Mouse (Mus musculus) urinary bladder, postnatal 14 days (tissue): ENCODE measurements around the gene Tardbp.

Experiments
- DNase-seq: peaks from one replicate; pipeline ENCODE4 v3.0.0; 2021; ENCODE audit warnings: low spot score

Tardbp gene

DNA sequence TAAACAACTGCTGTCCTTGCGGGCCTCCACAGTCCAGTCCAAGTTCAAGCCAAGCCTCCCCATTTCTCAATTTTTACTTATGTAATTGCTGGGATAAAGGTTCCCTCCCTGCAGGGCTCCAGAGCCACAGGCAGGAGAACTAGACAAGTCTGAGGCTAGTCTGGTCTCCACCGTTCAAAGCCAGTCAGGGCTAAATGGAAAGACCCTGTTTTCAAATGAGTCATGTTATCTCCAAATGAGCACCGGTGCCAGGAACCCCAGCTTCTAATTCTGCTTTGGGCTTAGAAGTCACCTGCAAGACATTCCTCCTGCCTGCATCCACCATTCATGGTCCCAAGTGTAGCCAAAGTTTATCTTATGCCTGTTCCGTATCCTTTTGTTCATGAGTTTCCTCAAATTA lies 24.9 kb downstream of the Tardbp start:
- no peak for DNase-seq

DNA sequence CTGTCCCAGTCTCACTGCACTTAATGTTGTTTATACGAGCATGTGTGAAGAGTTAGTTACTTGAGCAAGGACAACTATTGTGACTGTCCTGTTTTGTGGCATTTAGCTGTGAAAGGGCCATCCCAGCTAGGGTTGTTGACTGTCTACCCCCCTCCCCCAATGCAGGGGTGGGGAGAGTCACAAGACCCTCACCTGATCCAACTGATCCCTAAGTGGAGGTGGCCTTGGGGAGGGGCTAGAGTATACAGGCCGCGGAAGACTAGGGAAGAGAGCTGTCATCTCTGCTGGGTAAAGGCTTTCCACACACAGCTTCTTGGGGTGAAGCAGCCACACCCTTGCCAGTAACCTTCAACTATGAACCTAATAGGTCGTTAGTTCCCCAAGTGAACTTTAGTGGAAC lies 26.5 kb downstream of the Tardbp start:
- DNase-seq, result no peak

DNA sequence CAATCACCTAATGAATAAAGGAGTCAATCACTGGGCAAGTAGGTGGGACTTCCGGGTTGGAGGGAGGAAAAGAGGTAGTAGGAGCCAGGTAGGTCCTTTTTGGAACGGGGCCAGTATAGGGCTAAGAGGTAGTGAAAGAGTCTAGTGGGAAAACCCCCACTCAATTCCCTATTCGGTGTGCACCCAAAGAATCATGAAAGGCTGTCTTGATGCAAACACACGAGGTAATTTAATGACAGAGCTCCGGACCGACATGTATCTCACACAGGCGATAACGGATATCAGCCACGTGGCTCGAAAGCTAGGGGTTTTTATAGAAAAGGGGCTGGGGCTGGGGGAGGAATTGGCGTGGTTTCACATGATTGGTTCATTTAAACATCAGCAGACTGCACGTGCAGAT lies 28.0 kb downstream of the Tardbp start:
- DNase-seq, result no peak

DNA sequence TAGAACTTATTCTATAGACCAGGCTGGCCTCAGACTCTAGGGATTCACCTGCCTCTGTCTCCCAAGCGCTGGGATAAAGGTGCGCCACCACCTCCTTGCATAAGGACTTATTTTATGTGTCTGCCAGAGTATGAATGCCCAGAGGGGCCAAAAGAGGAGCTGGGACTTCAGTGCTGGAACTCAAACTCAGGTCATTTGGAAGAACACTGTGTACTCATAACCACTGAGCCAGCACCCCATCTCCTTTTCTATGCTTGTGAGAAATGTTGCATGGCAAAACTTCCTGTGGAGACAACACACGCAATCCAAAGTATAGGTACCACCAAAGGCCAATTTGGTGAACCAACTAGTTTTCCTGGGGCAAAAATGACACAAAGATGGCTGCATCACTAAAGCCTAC lies 30.1 kb downstream of the Tardbp start:
- DNase-seq, result no peak

DNA sequence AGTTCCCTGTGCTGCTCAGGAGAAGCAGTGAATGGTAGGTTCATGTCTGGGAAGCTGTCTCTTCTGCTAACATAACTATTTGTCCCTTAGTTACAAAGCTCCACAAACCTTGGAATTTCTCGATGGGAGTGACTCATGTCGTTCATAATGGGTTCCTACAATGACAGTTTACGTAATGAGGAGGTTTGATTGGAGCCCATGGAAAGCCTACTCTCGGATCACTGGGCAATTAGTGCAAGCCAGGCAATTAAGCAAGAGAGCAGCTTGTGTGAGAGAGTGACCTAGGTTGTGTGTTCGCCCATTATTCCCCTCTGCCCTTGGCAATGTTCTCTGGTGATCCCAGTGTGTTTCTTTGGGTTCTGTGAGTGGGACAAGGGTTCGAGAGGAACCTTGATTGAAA lies 30.9 kb downstream of the Tardbp start:
- DNase-seq, result no peak

DNA sequence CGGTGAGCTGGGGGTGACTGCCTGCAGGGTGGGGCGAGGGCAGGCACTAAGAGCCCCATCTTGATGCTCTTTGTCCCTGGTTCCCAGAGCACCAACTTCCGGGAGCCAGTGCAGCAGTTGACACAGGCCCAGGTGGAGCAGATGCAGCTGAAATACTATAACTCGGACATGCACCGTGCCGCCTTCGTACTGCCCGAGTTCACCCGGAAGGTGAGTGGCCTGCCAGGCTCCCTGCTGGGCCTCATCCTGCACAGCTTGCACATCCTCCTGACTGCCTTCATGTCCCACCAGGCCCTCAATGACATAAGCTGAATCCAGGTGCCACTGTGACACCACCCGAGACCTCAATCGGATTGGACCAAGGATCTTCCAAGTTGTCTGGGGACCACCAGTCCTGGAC lies 32.8 kb downstream of the Tardbp start:
- DNase-seq, result no peak

DNA sequence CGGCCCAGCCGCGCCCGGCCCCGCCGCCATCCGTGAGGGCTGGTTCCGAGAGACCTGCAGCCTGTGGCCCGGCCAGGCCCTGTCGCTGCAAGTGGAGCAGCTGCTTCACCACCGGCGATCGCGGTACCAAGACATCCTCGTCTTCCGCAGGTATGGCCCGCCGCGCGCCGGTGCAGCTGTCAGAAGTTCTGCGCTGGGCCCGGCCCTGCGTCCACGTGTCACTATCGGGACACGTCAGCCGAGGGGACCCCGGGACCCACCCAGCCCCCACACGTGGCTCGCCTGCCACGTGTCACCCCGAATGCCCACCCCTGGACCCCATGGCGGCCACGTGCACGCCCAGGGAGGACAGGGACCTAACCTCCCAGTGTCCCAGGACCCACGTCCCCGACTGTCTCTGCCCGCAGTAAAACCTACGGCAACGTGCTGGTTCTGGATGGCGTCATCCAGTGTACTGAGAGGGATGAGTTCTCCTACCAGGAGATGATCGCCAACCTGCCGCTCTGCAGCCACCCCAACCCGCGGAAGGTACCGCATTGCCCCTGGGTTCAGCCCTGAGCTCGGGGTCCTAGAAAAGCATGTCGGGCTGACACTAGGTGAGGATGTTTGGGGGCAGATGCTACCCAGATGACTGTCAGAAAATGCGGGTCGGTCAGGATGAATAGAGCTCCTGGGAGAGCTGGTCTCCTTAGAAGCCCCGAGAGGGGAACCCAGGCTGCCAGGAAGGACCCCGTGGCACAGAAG lies 35.0 kb downstream of the Tardbp start:
- no peak for DNase-seq

DNA sequence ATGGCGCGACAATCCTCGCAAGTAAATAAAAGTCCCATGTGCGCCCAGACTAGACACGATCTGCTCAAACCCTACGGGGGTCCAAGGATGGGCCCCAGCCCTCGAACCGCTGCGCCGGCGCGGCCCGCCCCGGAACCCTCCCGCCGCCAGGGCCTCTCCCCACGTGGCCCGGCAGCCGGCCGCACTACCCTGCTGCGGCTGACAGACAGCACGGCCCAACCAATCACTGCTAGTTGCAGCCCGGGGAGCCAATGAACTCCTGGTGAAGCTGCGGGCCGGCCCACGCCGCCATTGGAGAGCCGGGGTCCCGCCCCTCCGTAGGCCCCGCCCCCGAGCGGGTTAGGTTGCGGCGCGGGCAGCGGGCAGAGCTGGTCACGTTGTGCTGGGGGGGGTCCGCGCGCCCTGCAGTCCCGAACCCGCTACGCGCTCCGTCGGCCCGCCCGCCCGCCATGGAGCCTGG lies 35.6 kb downstream of the Tardbp start, which contains the start of gene Srm:
Gene Srm, plus strand, starts transcription at position 333 of the 460 bp plus-strand sequence.
- peak; percentile 98 for DNase-seq

DNA sequence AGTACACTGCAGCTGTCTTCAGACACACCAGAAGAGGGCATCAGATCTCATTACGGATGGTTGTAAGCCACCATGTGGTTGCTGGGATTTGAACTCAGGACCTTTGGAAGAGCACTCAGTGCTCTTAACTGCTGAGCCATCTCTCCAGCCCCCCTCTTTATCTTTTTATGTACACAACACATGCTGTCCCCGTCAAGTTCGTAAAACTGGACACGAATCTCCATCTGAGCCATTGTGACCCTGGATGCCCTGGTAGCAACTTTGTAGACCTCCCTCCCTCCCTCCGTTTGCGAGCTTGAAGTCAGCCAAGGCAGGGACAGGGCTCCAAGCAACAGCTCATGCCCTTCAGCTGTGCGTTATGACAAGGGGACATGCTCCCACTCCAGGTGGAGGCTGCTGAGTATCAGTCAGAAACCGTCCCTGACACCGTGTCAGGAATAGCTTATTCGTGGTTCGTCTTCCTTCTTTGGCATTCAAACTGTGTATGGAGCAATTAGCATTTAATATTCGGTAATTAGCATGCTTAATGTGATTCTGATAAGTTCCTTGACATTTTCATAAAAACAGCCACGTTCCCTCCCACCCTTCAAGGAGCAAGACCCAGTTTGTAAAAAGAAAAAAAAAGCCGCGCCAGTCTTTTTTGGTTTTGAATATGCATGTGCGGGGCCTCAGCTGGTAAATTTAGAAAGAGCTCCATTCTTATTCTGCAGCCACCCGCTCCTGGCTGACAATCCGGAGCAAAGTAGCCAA lies 36.2 kb downstream of the Tardbp start:
- DNase-seq, result no peak

DNA sequence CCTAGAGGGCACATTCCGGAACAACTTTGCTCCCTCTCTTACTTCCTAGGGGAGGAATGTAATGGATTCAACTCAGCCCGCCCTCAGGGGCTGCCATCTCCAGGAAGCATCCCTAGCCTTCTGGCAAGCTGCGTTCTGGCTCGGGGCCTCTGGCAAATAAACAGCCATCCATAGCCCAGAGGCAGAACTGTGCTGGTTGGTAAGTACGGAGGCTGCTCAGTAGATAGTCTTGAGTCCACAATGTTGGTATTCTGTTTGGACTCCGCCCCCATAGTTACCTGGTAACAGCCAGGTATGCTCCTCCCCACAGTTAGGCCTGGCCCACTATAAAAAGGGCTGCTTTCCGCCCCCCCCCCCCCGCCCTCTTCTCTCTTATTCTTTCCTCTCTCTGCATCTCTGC lies 37.3 kb downstream of the Tardbp start:
- peak; percentile 55 for DNase-seq

DNA sequence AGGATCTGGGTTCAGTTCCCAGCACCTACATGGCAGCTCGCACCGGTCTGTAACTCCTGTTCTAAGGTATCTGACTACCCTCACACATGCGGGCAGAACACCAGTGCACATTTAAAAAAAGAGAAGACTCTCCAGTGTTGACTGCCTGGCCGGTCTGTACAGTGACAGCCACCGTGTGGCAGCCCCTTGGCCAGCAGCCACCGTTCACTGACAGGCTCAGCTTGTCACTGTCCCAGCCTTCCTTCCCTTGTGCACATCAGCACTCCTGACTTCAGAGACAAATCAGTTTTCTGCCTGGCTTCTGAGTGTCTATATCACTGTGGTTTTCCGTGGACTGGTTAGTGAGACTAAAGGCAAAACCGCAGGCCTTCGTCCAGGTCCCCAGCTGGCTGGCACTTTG lies 38.0 kb downstream of the Tardbp start:
- peak; percentile 39 for DNase-seq

DNA sequence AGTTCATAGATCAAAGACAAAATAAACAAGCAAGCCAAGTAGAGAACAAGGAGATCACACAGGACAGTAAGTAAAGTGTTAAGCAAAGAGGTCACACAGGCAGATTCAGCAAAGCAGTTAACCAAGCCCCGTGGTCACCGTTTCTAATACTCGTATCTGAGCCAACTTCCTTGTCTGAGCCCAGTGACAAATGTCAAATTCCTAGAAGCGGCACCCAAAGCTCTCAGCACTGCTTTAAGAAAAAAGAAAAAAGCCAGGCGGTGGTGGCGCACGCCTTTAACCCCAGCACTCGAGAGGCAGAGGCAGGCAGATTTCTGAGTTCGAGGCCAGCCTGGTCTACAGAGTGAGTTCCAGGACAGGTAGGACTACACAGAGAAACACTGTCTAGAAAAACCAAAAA lies 40.2 kb downstream of the Tardbp start:
- no peak for DNase-seq

DNA sequence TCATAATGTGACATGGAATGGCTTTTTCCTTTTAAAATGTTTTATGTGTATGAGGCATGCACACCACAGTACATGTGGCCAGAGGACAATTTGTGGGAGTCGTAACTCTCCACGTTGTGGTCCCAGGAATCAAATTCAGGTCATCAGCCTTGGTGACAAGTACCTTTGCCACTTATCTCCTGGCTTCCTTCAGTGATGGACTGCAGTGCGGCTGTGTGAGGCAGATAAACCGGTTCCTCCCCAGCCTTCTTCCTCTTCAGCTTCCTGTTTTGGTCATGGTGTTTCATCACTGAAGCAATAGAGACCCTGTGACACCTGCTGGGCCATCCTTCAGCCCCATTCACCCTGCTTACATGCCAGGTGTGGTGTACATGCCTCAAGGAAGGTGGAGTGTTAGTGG lies 43.6 kb downstream of the Tardbp start:
- DNase-seq, result no peak

DNA sequence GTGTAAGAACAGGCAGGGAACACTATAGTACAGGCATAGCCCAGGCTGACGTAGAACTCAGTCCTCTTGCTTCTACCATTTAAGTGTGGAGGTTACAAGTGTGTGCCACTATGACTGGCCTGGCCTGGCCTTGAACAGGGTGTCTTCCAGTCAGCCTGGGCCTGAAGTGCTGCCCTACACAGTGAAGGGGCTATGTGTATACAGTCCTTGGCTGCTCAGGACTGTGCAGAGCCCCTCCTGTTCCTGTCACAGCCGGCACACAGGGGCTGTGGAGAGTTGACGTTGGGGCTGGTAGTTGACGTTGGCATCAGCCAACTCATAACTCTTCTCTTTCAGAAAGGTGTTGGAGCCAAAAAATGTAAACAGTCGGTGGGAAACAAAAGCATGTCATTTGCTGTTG lies 45.4 kb downstream of the Tardbp start:
- no peak for DNase-seq

DNA sequence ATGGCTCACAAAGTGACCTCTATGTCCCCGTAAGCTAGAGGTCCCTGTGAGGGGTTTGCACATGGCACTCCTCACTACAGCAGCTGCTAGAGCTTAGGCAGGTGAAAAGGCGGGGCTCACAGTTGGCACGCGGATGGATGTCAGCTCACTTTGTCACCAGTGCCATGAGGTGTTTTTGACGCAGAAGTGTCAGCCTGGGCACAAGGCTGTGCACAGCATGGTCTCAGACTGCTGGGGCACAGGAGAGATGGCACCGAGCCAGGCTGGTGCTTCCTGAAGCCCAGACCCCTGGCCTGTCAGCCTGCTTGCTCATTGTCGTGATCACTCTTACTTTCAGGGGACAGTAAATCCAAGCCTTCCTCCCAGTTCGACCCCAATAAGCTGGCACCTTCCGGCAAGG lies 46.1 kb downstream of the Tardbp start:
- DNase-seq, result no peak

DNA sequence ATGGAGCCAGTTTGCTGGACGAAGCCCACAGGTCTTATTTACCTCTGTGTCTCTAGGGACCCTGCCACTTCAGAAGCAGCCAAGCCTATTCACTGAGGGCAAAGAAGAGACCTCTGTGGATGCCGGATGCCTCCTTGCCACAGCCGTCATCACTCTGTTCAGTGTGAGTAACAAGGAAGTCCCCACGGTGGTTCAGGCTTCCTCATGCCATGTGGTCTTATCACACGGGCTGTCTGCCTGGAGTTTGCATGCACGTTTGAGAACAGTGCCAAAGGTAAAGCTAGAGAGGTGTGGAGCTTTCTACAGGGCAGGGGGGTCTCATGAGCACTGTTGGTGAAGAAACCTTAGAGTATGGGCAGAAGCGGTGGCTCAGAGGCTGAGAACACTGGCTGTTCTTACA lies 53.6 kb downstream of the Tardbp start:
- peak; percentile 40 for DNase-seq

DNA sequence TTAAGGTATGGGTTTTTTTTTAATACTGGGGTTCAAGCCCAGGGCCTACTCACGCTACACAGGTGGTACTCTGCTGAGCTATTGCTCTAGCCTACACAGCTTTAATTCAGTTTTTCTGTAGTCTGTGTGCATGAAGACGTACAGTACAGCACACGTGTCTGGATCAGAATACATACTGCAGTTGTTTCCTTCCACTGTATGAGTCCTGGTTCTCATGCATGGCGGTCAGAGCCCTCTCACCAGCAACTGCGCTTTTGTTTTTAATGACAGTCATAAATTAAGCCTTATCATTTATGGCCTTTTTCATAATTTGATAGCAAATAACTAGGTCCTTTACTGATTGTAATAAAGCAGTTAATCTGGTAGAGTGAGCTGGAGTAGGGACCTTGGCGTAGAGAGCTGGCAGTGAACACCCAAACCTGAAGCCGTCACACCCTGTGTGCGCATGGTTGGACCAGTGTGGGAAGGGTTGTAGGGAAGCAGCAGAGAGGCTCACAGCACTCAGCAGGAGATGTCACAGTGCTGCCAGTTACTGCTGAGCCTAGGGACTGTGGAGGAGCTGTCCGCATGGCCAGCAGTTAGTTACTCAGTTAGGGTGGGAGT lies 56.0 kb downstream of the Tardbp start:
- DNase-seq, result peak; percentile 24

DNA sequence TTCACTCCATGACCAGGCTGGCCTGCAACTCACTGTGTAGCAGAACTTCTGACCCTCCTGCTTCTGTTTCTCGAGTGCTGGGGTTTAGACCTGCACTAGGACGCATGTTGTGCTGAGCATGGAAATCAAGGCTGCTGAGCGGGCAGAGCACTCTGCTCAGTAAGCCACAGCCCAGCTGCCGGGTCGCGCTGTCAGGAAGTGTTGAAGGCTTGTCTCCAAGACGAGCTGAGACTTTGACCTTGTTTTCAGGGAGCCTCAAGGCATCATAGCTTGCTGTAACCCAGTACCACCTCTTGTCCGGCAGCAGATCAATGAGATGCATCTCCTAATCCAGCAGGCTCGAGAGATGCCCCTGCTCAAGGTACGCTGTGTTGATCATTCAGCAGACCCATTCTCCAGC lies 56.7 kb downstream of the Tardbp start:
- no peak for DNase-seq

DNA sequence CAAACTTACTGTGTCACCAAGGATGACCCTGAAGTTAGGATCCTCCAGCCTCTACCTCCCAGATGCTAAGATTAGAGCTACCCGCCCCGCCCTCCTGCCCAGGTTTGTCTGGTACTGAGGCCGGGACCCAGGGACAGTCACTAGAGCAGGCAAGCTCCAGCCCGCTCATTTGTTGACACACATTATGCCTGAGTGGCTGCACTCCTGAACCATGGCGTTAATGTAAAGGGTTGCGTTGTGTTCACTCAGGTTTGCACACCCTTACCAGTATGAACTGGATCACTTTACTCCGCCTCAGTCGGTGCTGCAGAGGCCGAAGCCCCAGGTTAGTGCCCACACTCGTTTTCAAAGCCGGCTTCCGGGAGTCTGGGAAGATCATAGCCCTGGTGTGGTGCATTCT lies 63.2 kb downstream of the Tardbp start:
- peak; percentile 45 for DNase-seq

DNA sequence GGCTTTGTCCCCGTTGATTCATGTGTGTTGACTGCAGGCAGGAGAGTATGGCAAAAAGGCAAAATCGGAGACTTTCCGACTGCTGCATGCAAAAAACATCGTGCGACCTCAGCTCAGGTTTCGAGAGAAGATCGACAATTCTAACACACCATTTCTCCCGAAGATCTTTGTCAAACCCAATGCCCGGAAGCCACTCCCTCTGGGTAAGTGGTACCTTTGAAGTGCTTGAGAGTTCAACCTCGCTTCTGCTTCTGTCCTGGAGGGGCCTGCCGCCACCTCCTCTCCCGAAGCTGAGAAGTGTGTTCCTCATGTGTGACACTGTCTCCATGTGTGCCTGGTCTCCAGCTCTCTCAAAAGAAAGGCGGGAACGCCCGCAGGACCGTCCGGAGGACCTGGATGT lies 64.1 kb downstream of the Tardbp start:
- DNase-seq, result no peak
